11 mouse cellular contexts compared by ENCODE assay signal in genomic region chr11:86022439-86022838, GRCm38 (mm10).
DNase-seq lines count a peak whose midpoint lies in the region; ATAC-seq lines count a peak whose summit lies in the region.
"Had no signal": no experiment of that assay in that cellular context is flagged by ENCODE, and none has a peak within 500 bp of the region (broad histone marks: within the 10 kb centered on the region; RNA-seq: fewer than 3 reads in every experiment).

No protein-coding gene starts in this region.

- no peaks in the 10 kb centered on the region for H3K36me3 ChIP-seq in liver, embryonic 12.5 days

- H3K4me2 ChIP-seq in liver, embryonic 12.5 days, result no peak overlapping the region
- H3K4me2 ChIP-seq: forebrain, embryonic 13.5 days had no signal

- H3K9ac ChIP-seq in liver, embryonic 12.5 days, result no peak overlapping the region
- H3K9ac ChIP-seq: forebrain, embryonic 13.5 days had no signal

- no peaks in the 10 kb centered on the region for H3K27me3 ChIP-seq in liver, embryonic 12.5 days (replicated peaks)
- H3K27me3 ChIP-seq: forebrain, embryonic 13.5 days had no signal

- peak; percentile 23 for DNase-seq in adrenal gland, postnatal 14 days
- no peak for DNase-seq in adrenal gland, postnatal 4 days (ENCODE audit: low spot score in 2 of 2)
- DNase-seq in liver, result peak; percentile 6
- peak; percentile 39 to 45 for DNase-seq in heart, postnatal 14 days
- peak; percentile 24 for DNase-seq in retina, postnatal 1 day
- no peak for DNase-seq in layer of hippocampus, postnatal 14 days (ENCODE audit: low spot score in 2 of 2)
- no peak for DNase-seq in kidney, adult 18-20 months
- DNase-seq: B cell, adult 2 months had no signal

- WGBS in liver, embryonic 12.5 days (ENCODE audit: insufficient replicate concordance), result 56% methylated on average over 4 of the region's 4 CpGs

- no peak for ATAC-seq in liver, embryonic 12.5 days
- ATAC-seq: forebrain, embryonic 13.5 days had no signal

- no peak overlapping the region for H3K27ac ChIP-seq in liver, embryonic 12.5 days
- H3K27ac ChIP-seq: forebrain, embryonic 13.5 days; left cerebral cortex, adult 2 months had no signal

- intact Hi-C loops in heart, postnatal 14 days (cut with DNase I), result no loop called here

- no peaks in the 10 kb centered on the region for H3K4me1 ChIP-seq in liver, embryonic 12.5 days

- H3K9me3 ChIP-seq in liver, embryonic 12.5 days (replicated peaks), result no peaks in the 10 kb centered on the region
- H3K9me3 ChIP-seq: forebrain, embryonic 13.5 days had no signal

- H3K4me3 ChIP-seq in liver, embryonic 12.5 days, result no peak overlapping the region
- H3K4me3 ChIP-seq: forebrain, embryonic 13.5 days; left cerebral cortex, adult 2 months had no signal

Comparison
In these comparisons a context has a peak if more than half of its experiments do, and no peak if none do; other contexts are left out.
1. DNase-seq: peak in adrenal gland, postnatal 14 days (single experiment), liver (single experiment), heart, postnatal 14 days (2 of 2) and retina, postnatal 1 day (single experiment); none in adrenal gland, postnatal 4 days (0 of 2), layer of hippocampus, postnatal 14 days (0 of 2) and kidney, adult 18-20 months (single experiment).